Mouse (Mus musculus): ENCODE data around the gene Tmem191c. TPM values are rescaled to one million over a fixed set of nuclear protein-coding genes. Genes with fewer than 3 reads are reported as not detected.

Gene Tmem191c
- polyA plus RNA-seq, 1 experiment = 27.9 TPM

- no peak for TF ChIP-seq GATA1 (IDR thresholded peaks at IDR 0.05; ENCODE audit: low read length)
Measured at GRCm38 (mm10) chr16:17291016-17291415, 15.1 kb downstream of the Tmem191c start.

- no peak for TF ChIP-seq GATA1 (IDR thresholded peaks at IDR 0.05; ENCODE audit: low read length)
Measured at GRCm38 (mm10) chr16:17292751-17293150, 16.9 kb downstream of the Tmem191c start.

- TF ChIP-seq GATA1 (IDR thresholded peaks at IDR 0.05; ENCODE audit: low read length) = no peak
Measured at GRCm38 (mm10) chr16:17300818-17301217, 24.9 kb downstream of the Tmem191c start.

- no peak for TF ChIP-seq GATA1 (IDR thresholded peaks at IDR 0.05; ENCODE audit: low read length)
Measured at GRCm38 (mm10) chr16:17303521-17304245, 27.8 kb downstream of the Tmem191c start.

GRCm38 (mm10) chr16:17307461-17307860 is 31.6 kb downstream of the Tmem191c start:
- TF ChIP-seq GATA1 (IDR thresholded peaks at IDR 0.05; ENCODE audit: low read length) = no peak

GRCm38 (mm10) chr16:17309036-17309435 is 33.2 kb downstream of the Tmem191c start:
- TF ChIP-seq GATA1 (IDR thresholded peaks at IDR 0.05; ENCODE audit: low read length) = no peak

GRCm38 (mm10) chr16:17312531-17312930 is 36.7 kb downstream of the Tmem191c start:
- no peak for TF ChIP-seq GATA1 (IDR thresholded peaks at IDR 0.05; ENCODE audit: low read length)

- TF ChIP-seq GATA1 (IDR thresholded peaks at IDR 0.05; ENCODE audit: low read length) = no peak
Measured at GRCm38 (mm10) chr16:17316554-17316953, 40.7 kb downstream of the Tmem191c start.

GRCm38 (mm10) chr16:17321481-17321880 is 45.6 kb downstream of the Tmem191c start:
- no peak for TF ChIP-seq GATA1 (IDR thresholded peaks at IDR 0.05; ENCODE audit: low read length)

- no peak for TF ChIP-seq GATA1 (IDR thresholded peaks at IDR 0.05; ENCODE audit: low read length)
Measured at GRCm38 (mm10) chr16:17324745-17325144, 48.9 kb downstream of the Tmem191c start.

GRCm38 (mm10) chr16:17326064-17326463 is 50.2 kb downstream of the Tmem191c start:
- no peak for TF ChIP-seq GATA1 (IDR thresholded peaks at IDR 0.05; ENCODE audit: low read length)

GRCm38 (mm10) chr16:17329848-17330570 is 54.1 kb downstream of the Tmem191c start:
- TF ChIP-seq GATA1 (IDR thresholded peaks at IDR 0.05; ENCODE audit: low read length) = no peak

GRCm38 (mm10) chr16:17331116-17331515 is 55.2 kb downstream of the Tmem191c start, which contains the start of gene Serpind1:
Serpind1 (plus strand) TSS chr16:17331371.
- no peak for TF ChIP-seq GATA1 (IDR thresholded peaks at IDR 0.05; ENCODE audit: low read length)

- TF ChIP-seq GATA1 (IDR thresholded peaks at IDR 0.05; ENCODE audit: low read length) = no peak
Measured at GRCm38 (mm10) chr16:17331855-17332254, 56.0 kb downstream of the Tmem191c start.

Other genes with a start within 250 kb of the Tmem191c start
- 0.09 TPM in 1 of 2 replicates, not detected in the other for gene Ypel1, start 206.4 kb upstream of the Tmem191c start, polyA plus RNA-seq (2012)
- gene Ppil2, start 164.8 kb upstream of the Tmem191c start, polyA plus RNA-seq (2012) = 79.7 and 80.3 TPM in 2 replicates
- 9.2 and 12.9 TPM in 2 replicates for gene 2610318N02Rik, start 150.9 kb upstream of the Tmem191c start, polyA plus RNA-seq (2012)
- 82.3 and 108 TPM in 2 replicates for gene Sdf2l1, start 143.7 kb upstream of the Tmem191c start, polyA plus RNA-seq (2012)
- 69.2 and 98.3 TPM in 2 replicates for gene Ydjc, start 131.5 kb upstream of the Tmem191c start, polyA plus RNA-seq (2012)
- gene Ccdc116, start 128.8 kb upstream of the Tmem191c start, polyA plus RNA-seq (2012) = 5.3 and 5.5 TPM in 2 replicates
- 87.0 and 93.3 TPM in 2 replicates for gene Ube2l3, start 73.4 kb upstream of the Tmem191c start, polyA plus RNA-seq (2012)
- gene Rimbp3, start 67.5 kb upstream of the Tmem191c start, polyA plus RNA-seq (2012) = 1.8 and 2.2 TPM in 2 replicates
- 12.2 and 12.5 TPM in 2 replicates for gene Hic2, start 42.5 kb upstream of the Tmem191c start, polyA plus RNA-seq (2012)
- gene Serpind1, start 55.3 kb downstream of the Tmem191c start, polyA plus RNA-seq (2012) = not detected in 2 replicates
- 5.3 and 6.1 TPM in 2 replicates for gene Snap29, start 129.9 kb downstream of the Tmem191c start, polyA plus RNA-seq (2012)
- 11.6 and 20.2 TPM in 2 replicates for gene Pi4ka, start 130.2 kb downstream of the Tmem191c start, polyA plus RNA-seq (2012)
- gene Crkl, start 175.9 kb downstream of the Tmem191c start, polyA plus RNA-seq (2012) = 22.8 and 23.1 TPM in 2 replicates
- not detected in 2 replicates for gene Aifm3, start 213.5 kb downstream of the Tmem191c start, polyA plus RNA-seq (2012)
- gene Lztr1, start 232.6 kb downstream of the Tmem191c start, polyA plus RNA-seq (2012) = 19.1 and 41.2 TPM in 2 replicates